Mouse (Mus musculus) forebrain, embryonic 13.5 days (tissue): ENCODE measurements around the gene Naa11. TPM values are rescaled to one million over a fixed set of nuclear protein-coding genes. Genes with fewer than 3 reads are reported as not detected.

Experiments
- ATAC-seq: fragments of 200-750 bp; cut with Nextera tagmentation; 2 replicates; pipeline ENCODE4 v1.8.0; 2017
- H3K27ac ChIP-seq: fragments of 300-500 bp; sonication (generic); 2 replicates; pipeline ENCODE4 v1.5.1; 2015; ENCODE audit warnings: inconsistent platforms, mild to moderate bottlenecking, moderate library complexity
- H3K27me3 ChIP-seq: fragments of 300-500 bp; sonication (generic); 2 replicates; pipeline ENCODE4 v1.6.1; 2015; ENCODE audit warnings: mild to moderate bottlenecking, inconsistent platforms
- H3K36me3 ChIP-seq: fragments of 300-500 bp; sonication (generic); 2 replicates; pipeline ENCODE4 v1.6.1; 2015; ENCODE audit warnings: mild to moderate bottlenecking, inconsistent platforms; ENCODE audit not compliant: poor library complexity, severe bottlenecking
- H3K4me1 ChIP-seq: fragments of 300-500 bp; sonication (generic); 2 replicates; pipeline ENCODE4 v1.6.1; 2015; ENCODE audit warnings: inconsistent platforms
- H3K4me2 ChIP-seq: fragments of 300-500 bp; sonication (generic); 2 replicates; pipeline ENCODE4 v1.6.1; 2015; ENCODE audit warnings: inconsistent platforms, mild to moderate bottlenecking, moderate library complexity
- H3K4me3 ChIP-seq: fragments of 300-500 bp; sonication (generic); 2 replicates; pipeline ENCODE4 v1.5.1; 2015; ENCODE audit warnings: mild to moderate bottlenecking, inconsistent platforms
- H3K9ac ChIP-seq: fragments of 300-500 bp; sonication (generic); 2 replicates; pipeline ENCODE4 v1.6.1; 2015; ENCODE audit warnings: mild to moderate bottlenecking, inconsistent platforms
- H3K9me3 ChIP-seq: fragments of 300-500 bp; sonication (generic); replicated peaks from 2 replicates; pipeline ENCODE4 v1.6.1; 2016; ENCODE audit warnings: inconsistent platforms
- WGBS: fragments of 180-500 bp; shearing (Covaris S2); methylation state at CpG from one replicate; pipeline ENCODE4 v1.1.7; 2015; 5-methylcytosine and 5-hydroxymethylcytosine counted together
- polyA plus RNA-seq: library from polyadenylated mRNA; unstranded; fragments of >200 nt; fragmentation: Nextera tagmentation; extraction: Ambion mirVana; gene quantifications from 2 replicates; pipeline ENCODE4 v1.2.1, GENCODE M21; 2015

The Naa11 gene
- polyA plus RNA-seq, 1 experiment from 2014 or later = 0.06 TPM

- H3K4me1 ChIP-seq = peaks cover 6% of the 10 kb centered on the region
- no peak overlapping the region for H3K4me2 ChIP-seq
- 47% methylated on average over 14 of the region's 14 CpGs for WGBS
- ATAC-seq = no peak
- no peak overlapping the region for H3K4me3 ChIP-seq
- no peaks in the 10 kb centered on the region for H3K36me3 ChIP-seq
- H3K9ac ChIP-seq = no peak overlapping the region
- no peaks in the 10 kb centered on the region for H3K27me3 ChIP-seq
- no peak overlapping the region for H3K27ac ChIP-seq
- H3K9me3 ChIP-seq = no peaks in the 10 kb centered on the region
Measured at GRCm38 (mm10) chr5:97382548-97383222, 9.5 kb downstream of the Naa11 start.

DNA sequence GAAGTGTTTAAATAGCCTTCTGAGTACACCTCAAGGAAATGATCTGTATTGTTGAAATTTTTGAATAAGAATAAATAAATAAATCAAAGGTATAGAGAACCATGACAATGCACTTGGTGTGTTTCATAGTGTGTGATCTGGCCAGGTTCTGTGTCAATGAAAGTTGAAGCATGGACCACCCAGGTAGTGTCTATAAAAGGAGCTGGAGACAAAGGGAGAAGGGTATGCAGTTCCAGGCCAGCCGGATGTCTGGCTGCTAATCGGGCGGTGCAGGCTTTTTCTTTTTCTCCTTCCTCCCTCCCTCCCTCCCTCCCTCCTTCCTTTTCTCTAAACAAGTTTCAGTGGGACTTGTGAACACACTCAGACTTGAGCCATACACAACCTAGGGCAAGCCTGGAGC is 12.2 kb downstream of the Naa11 start:
- no peaks in the 10 kb centered on the region for H3K9me3 ChIP-seq
- WGBS = 0% methylated on average over 3 of the region's 3 CpGs
- H3K4me1 ChIP-seq = peaks cover 6% of the 10 kb centered on the region
- H3K4me3 ChIP-seq = no peak overlapping the region
- no peak overlapping the region for H3K9ac ChIP-seq
- no peak for ATAC-seq
- no peak overlapping the region for H3K27ac ChIP-seq
- no peaks in the 10 kb centered on the region for H3K27me3 ChIP-seq
- no peaks in the 10 kb centered on the region for H3K36me3 ChIP-seq
- H3K4me2 ChIP-seq = no peak overlapping the region

- Histone ChIP-seq H3K36me3 (no peaks in the 10 kb centered on the region), H3K9ac (no peak overlapping the region), H3K27ac (no peak overlapping the region), H3K4me2 (no peak overlapping the region), H3K9me3 (no peaks in the 10 kb centered on the region), H3K27me3 (no peaks in the 10 kb centered on the region), H3K4me1 (peaks cover 15% of the 10 kb centered on the region), H3K4me3 (no peak overlapping the region)
- 71% methylated on average over 8 of the region's 8 CpGs for WGBS
- ATAC-seq = no peak
Measured at GRCm38 (mm10) chr5:97364781-97365180, 27.4 kb downstream of the Naa11 start.

GRCm38 (mm10) chr5:97364252-97364651 is 27.9 kb downstream of the Naa11 start:
- no peak overlapping the region for H3K27ac ChIP-seq
- no peak for ATAC-seq
- no peak overlapping the region for H3K4me2 ChIP-seq
- no peak overlapping the region for H3K4me3 ChIP-seq
- no peaks in the 10 kb centered on the region for H3K27me3 ChIP-seq
- H3K9me3 ChIP-seq = no peaks in the 10 kb centered on the region
- H3K4me1 ChIP-seq = peaks cover 15% of the 10 kb centered on the region
- no peaks in the 10 kb centered on the region for H3K36me3 ChIP-seq
- no peak overlapping the region for H3K9ac ChIP-seq
- 75% methylated on average over 8 of the region's 8 CpGs for WGBS

- no peaks in the 10 kb centered on the region for H3K9me3 ChIP-seq
- H3K27me3 ChIP-seq = no peaks in the 10 kb centered on the region
- no peak overlapping the region for H3K4me2 ChIP-seq
- peak; percentile 66; the same call in 1 of the 2 replicates for ATAC-seq
- WGBS = 22% methylated on average over 2 of the region's 2 CpGs
- H3K9ac ChIP-seq = no peak overlapping the region
- no peaks in the 10 kb centered on the region for H3K36me3 ChIP-seq
- peaks cover 15% of the 10 kb centered on the region for H3K4me1 ChIP-seq
- H3K27ac ChIP-seq = no peak overlapping the region
- no peak overlapping the region for H3K4me3 ChIP-seq
Measured at GRCm38 (mm10) chr5:97362539-97362938, 29.6 kb downstream of the Naa11 start.

DNA sequence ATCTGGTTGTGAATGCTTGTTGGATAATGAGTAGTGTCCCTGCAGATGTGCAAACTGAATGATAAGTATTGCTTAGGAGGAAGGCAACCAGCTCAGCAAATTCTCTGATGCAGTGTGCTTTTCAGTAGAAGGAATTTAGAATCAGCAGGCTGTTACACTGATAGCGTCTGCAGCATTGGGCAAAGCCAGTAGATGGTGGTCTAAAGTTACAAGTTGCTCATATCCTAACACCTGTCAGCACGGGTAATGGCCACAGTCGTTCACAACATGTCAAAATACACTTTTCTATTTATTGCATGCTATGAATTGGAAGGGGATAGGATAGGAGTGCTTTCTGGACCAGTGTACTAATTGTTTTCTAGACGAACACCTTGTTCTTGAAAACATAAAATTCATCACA is 33.1 kb downstream of the Naa11 start:
- no peaks in the 10 kb centered on the region for H3K27me3 ChIP-seq
- no peaks in the 10 kb centered on the region for H3K9me3 ChIP-seq
- no peak overlapping the region for H3K4me2 ChIP-seq
- H3K4me1 ChIP-seq = peaks cover 13% of the 10 kb centered on the region
- WGBS = 78% methylated on average over 4 of the region's 4 CpGs
- no peaks in the 10 kb centered on the region for H3K36me3 ChIP-seq
- ATAC-seq = no peak
- no peak overlapping the region for H3K27ac ChIP-seq
- no peak overlapping the region for H3K9ac ChIP-seq
- no peak overlapping the region for H3K4me3 ChIP-seq

DNA sequence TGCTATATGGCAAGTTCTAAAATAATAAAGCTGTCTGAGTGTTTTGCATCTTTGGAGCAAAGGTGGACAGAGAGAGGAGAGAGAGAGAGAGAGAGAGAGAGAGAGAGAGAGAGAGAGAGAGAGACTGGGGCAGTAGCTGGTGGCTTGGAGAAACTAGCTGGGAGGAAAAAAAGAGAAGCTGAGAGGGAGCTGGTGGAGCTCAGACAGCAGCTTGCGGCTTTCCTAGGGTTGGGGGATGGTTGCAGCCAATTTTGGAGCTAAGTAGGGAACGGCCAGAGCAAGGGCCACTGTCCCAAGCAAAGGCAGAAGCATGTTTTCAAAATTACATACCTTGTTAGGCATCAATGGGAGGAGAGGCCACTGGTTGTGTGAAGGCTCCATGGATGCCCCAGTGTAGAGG is 36.0 kb downstream of the Naa11 start:
- Histone ChIP-seq H3K4me3 (no peak overlapping the region), H3K36me3 (no peaks in the 10 kb centered on the region), H3K9ac (no peak overlapping the region), H3K9me3 (no peaks in the 10 kb centered on the region), H3K4me2 (no peak overlapping the region), H3K27ac (no peak overlapping the region), H3K27me3 (no peaks in the 10 kb centered on the region), H3K4me1 (no peaks in the 10 kb centered on the region)
- 72% methylated on average over 2 of the region's 2 CpGs for WGBS
- no peak for ATAC-seq

GRCm38 (mm10) chr5:97355152-97355551 is 37.0 kb downstream of the Naa11 start:
- H3K27me3 ChIP-seq = no peaks in the 10 kb centered on the region
- no peaks in the 10 kb centered on the region for H3K9me3 ChIP-seq
- WGBS = 98% methylated on average over 2 of the region's 2 CpGs

DNA sequence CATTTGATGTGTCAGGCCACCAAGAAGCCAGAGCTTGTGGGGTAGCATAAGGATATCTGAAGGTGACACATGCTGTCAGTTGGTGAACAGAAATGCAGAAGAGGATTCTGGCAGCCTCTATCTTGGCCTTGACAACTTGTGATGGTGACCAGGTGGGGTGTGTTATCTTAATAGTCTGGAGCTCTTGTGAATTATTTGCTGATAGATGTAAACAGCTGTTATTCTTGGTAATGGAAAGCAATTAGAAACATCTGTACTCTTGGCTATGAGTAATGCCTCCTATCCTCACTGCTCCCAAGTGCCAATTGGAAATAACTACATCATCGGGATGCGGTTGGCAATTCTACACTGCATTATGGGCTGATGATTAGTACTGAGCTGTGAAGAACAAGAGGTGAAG is 43.4 kb downstream of the Naa11 start:
- H3K4me1 ChIP-seq = no peaks in the 10 kb centered on the region; the same call in 1 of the 2 replicates
- H3K4me3 ChIP-seq = no peak overlapping the region
- peak; percentile 58; the same call in 1 of the 2 replicates for ATAC-seq
- H3K4me2 ChIP-seq = no peak overlapping the region
- H3K9me3 ChIP-seq = no peaks in the 10 kb centered on the region
- H3K9ac ChIP-seq = no peak overlapping the region
- no peaks in the 10 kb centered on the region for H3K36me3 ChIP-seq
- no peaks in the 10 kb centered on the region for H3K27me3 ChIP-seq
- WGBS = 84% methylated on average over 2 of the region's 2 CpGs
- H3K27ac ChIP-seq = no peak overlapping the region

More at GRCm38 (mm10) chr5:97355152-97355551, 37.0 kb downstream of the Naa11 start:
- no peak overlapping the region for H3K9ac ChIP-seq
- no peak overlapping the region for H3K4me2 ChIP-seq
- H3K27ac ChIP-seq = no peak overlapping the region
- H3K4me3 ChIP-seq = no peak overlapping the region
- no peaks in the 10 kb centered on the region for H3K4me1 ChIP-seq
- ATAC-seq = no peak
- H3K36me3 ChIP-seq = no peaks in the 10 kb centered on the region

DNA sequence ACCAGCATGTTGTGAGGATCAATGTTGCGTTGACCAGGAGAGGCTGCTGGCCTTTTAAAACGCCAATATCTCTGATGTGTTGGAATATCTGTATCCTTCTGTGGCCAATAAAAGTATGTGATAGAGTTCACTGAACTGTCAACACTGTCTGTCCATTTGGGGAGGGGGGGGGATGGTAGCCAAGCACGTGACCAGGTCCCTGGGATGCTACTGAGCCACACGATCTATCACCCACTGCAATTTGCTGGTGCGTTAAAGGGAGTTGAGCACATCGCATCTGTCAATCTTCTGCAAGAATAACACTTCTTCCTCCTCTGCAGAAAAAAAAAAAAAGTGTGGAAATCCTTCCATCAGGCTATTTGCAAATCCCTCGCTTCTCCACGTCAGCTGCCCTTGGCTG is 43.9 kb downstream of the Naa11 start:
- no peaks in the 10 kb centered on the region; the same call in 1 of the 2 replicates for H3K4me1 ChIP-seq
- ATAC-seq = no peak
- WGBS = 87% methylated on average over 8 of the region's 8 CpGs
- no peak overlapping the region for H3K27ac ChIP-seq
- no peaks in the 10 kb centered on the region for H3K27me3 ChIP-seq
- H3K4me2 ChIP-seq = no peak overlapping the region
- H3K4me3 ChIP-seq = no peak overlapping the region
- no peaks in the 10 kb centered on the region for H3K36me3 ChIP-seq
- H3K9ac ChIP-seq = no peak overlapping the region
- no peaks in the 10 kb centered on the region for H3K9me3 ChIP-seq

DNA sequence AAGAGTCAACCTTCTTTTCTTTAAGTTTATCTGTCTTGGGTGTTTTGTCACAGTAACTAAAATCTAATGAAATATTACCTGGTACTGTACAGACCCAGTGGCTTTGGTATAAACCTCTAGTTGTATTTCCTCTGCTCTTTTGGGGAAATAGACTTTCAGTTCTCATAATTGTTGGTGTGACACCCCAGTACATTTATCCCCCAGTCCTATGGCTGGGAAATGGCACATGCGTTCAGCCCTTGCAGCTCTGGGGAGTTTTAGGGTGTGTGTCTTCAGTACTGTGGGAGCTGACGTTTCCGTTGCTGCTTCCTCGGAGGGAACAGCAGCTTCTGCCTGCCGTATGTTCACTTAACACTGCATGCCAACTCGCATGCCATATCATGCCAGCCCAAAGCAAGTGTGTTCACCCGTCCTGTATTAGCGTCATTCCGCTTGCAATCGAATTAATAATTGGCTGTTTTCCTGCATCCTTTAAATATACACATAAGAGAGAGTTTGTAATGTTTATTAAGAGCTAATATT is 46.4 kb downstream of the Naa11 start:
- no peak overlapping the region for H3K4me3 ChIP-seq
- H3K9ac ChIP-seq = no peak overlapping the region
- ATAC-seq = peak; percentile 43; the same call in 1 of the 2 replicates
- no peaks in the 10 kb centered on the region for H3K9me3 ChIP-seq
- no peak overlapping the region for H3K27ac ChIP-seq
- H3K4me1 ChIP-seq = no peaks in the 10 kb centered on the region; the same call in 1 of the 2 replicates
- no peaks in the 10 kb centered on the region for H3K27me3 ChIP-seq
- no peak overlapping the region for H3K4me2 ChIP-seq
- WGBS = 81% methylated on average over 10 of the region's 10 CpGs
- H3K36me3 ChIP-seq = no peaks in the 10 kb centered on the region

DNA sequence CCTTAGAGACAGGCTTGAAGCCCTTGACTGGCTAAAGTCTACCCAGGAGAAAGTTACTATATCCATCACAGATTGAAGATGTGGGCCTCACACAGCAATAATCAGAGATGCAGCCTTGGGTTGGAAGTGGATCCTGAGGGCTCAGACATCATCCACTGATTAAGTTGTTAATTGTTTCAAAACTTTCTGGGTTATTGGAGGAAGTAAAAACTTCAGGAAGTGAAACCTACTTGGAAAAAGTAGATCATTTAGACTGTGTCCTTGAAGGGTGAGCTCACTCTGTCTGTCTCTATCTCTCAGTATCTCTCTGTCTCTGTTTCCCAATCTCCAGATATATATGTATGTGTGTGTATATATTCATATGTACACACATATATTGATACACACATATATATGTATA is 47.0 kb downstream of the Naa11 start:
- Histone ChIP-seq H3K4me1 (no peaks in the 10 kb centered on the region; the same call in 1 of the 2 replicates), H3K36me3 (no peaks in the 10 kb centered on the region), H3K4me2 (no peak overlapping the region), H3K9me3 (no peaks in the 10 kb centered on the region), H3K4me3 (no peak overlapping the region), H3K27me3 (no peaks in the 10 kb centered on the region), H3K27ac (no peak overlapping the region), H3K9ac (no peak overlapping the region)
- no peak for ATAC-seq

DNA sequence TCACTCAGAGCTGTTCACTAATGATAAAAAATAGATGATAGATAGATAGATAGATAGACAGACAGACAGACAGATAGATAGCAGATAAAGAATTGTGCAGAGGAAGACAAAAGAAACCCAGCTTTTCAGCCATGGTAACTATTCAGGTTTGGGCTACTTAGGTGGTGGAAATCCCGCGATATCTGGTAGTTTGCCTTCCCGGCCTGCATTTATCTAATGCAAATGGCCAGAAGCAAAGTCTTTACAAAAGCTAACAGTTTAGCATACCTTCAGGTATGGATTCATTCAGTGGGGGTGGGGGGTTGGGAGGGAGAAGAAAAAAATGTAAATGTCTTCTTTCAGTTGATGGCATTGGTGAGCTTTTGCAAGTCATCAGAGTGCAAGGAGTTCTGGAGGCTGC is 48.0 kb downstream of the Naa11 start:
- Histone ChIP-seq H3K4me2 (no peak overlapping the region), H3K4me3 (no peak overlapping the region), H3K4me1 (no peaks in the 10 kb centered on the region; the same call in 1 of the 2 replicates), H3K9ac (no peak overlapping the region), H3K36me3 (no peaks in the 10 kb centered on the region), H3K27me3 (no peaks in the 10 kb centered on the region), H3K9me3 (no peaks in the 10 kb centered on the region), H3K27ac (no peak overlapping the region)
- WGBS = 87% methylated on average over 3 of the region's 3 CpGs
- ATAC-seq = no peak
